8 mouse cellular contexts compared by ENCODE assay signal in the genomic region with DNA sequence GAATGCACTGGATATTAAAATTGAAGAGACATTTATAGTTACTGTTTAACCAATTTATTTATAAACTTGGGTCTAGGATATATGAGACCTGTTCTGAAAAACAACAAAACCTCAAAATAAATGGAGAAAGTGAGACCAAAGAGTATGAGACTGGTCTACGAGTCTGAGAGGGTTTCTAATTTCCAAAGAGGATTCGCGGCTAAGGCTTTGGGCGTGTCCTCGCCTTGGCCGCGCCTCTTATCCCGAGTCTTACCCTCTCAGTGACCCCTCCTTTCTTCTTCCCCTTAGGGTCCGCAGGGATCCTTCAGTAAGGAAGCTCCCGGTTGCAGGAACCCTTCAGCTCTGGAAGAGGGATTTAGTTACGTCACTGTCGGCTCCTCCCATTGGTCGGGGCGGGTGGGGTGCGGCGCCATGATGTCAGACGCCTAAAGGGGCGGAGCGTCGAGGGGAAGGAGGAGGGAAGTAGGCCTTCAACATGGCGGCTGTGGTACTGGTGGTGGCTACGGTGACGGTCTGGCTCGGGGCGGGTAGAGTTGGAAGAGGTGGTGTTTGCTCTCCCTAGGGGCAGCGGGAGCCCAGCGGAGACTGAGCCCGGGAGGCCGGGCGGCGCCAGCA. TPM values are rescaled to one million over a fixed set of nuclear protein-coding genes. Genes with fewer than 3 reads are reported as not detected.
DNase-seq lines count a peak whose midpoint lies in the region; ATAC-seq lines count a peak whose summit lies in the region.

Ubap1 (plus strand) TSS at position 413 of the 615 bp plus-strand sequence.

- H3K9me3 ChIP-seq in heart, embryonic 13.5 days: no peaks in the 10 kb centered on the region
- H3K9me3 ChIP-seq in liver, embryonic 12.5 days (replicated peaks): no peaks in the 10 kb centered on the region
- no peaks in the 10 kb centered on the region for H3K9me3 ChIP-seq in stomach, embryonic 15.5 days

- peak within 1 kb of the TSS; percentile 91 for H3K27ac ChIP-seq in brown adipose tissue, adult 24 weeks (replicated peaks; ENCODE audit: low read depth, low read length)
- H3K27ac ChIP-seq in heart, embryonic 13.5 days (replicated peaks): peak within 1 kb of the TSS; percentile 92
- peak within 1 kb of the TSS; percentile 88 for H3K27ac ChIP-seq in liver, embryonic 12.5 days
- peak within 1 kb of the TSS; percentile 97 for H3K27ac ChIP-seq in stomach, embryonic 15.5 days

- peaks cover 22% of the 10 kb centered on the region for H3K36me3 ChIP-seq in heart, embryonic 13.5 days
- peaks cover 8% of the 10 kb centered on the region for H3K36me3 ChIP-seq in liver, embryonic 12.5 days
- H3K36me3 ChIP-seq in stomach, embryonic 15.5 days: peaks cover 3% of the 10 kb centered on the region; the same call in 1 of the 2 replicates

- no peaks in the 10 kb centered on the region for H3K27me3 ChIP-seq in heart, embryonic 13.5 days (replicated peaks)
- no peaks in the 10 kb centered on the region for H3K27me3 ChIP-seq in liver, embryonic 12.5 days (replicated peaks)
- no peaks in the 10 kb centered on the region for H3K27me3 ChIP-seq in stomach, embryonic 15.5 days (replicated peaks)

- H3K4me3 ChIP-seq in brown adipose tissue, adult 24 weeks (ENCODE audit: insufficient read depth, low read depth, low read length): peak within 1 kb of the TSS; percentile 80
- H3K4me3 ChIP-seq in heart, embryonic 13.5 days: peak within 1 kb of the TSS; percentile 75
- peak within 1 kb of the TSS; percentile 91 for H3K4me3 ChIP-seq in liver, embryonic 12.5 days
- H3K4me3 ChIP-seq in stomach, embryonic 15.5 days (replicated peaks): peak within 1 kb of the TSS; percentile 79

- H3K4me2 ChIP-seq in heart, embryonic 13.5 days: peak within 1 kb of the TSS; percentile 84
- H3K4me2 ChIP-seq in liver, embryonic 12.5 days: peak within 1 kb of the TSS; percentile 82
- H3K4me2 ChIP-seq in stomach, embryonic 15.5 days: peak within 1 kb of the TSS; percentile 66

- peak; percentile 96 for DNase-seq in CD4-positive, CD25-positive, alpha-beta regulatory T cell, adult 2 months (ENCODE audit: low read depth, low spot score)
- peak; percentile 88 for DNase-seq in fat pad, adult 2 months (ENCODE audit: extremely low read depth, low read depth, low spot score)
- DNase-seq in kidney, postnatal 10 days: peak; percentile 97
- peak; percentile 83 to 88 for DNase-seq in natural killer cell, adult 2 months (ENCODE audit: low spot score in 2 of 2)

- H3K4me1 ChIP-seq in brown adipose tissue, adult 24 weeks (ENCODE audit: control insufficient read depth, insufficient read depth, insufficient read length, low read length): peaks cover 3% of the 10 kb centered on the region; the same call in 1 of the 2 replicates
- peaks cover 20% of the 10 kb centered on the region for H3K4me1 ChIP-seq in heart, embryonic 13.5 days
- peaks cover 44% of the 10 kb centered on the region for H3K4me1 ChIP-seq in liver, embryonic 12.5 days
- peaks cover 14% of the 10 kb centered on the region; the same call in 1 of the 2 replicates for H3K4me1 ChIP-seq in stomach, embryonic 15.5 days

- peak; percentile 94 for ATAC-seq in heart, embryonic 13.5 days (ENCODE audit: extremely low read depth, insufficient number of reproducible peaks, low FRiP score, low TSS enrichment)
- peak; percentile 91 for ATAC-seq in liver, embryonic 12.5 days
- peak; percentile 96 for ATAC-seq in stomach, embryonic 15.5 days (ENCODE audit: insufficient read depth, low FRiP score, low read depth)

- under 1% methylated on average over 31 of the region's 31 CpGs for WGBS in heart, embryonic 13.5 days
- WGBS in liver, embryonic 12.5 days (ENCODE audit: insufficient replicate concordance): under 1% methylated on average over 30 of the region's 31 CpGs
- WGBS in stomach, embryonic 15.5 days: under 1% methylated on average over 31 of the region's 31 CpGs

- peak within 1 kb of the TSS; percentile 93 for H3K9ac ChIP-seq in heart, embryonic 13.5 days
- peak within 1 kb of the TSS; percentile 96 for H3K9ac ChIP-seq in liver, embryonic 12.5 days
- peak within 1 kb of the TSS; percentile 67 for H3K9ac ChIP-seq in stomach, embryonic 15.5 days

RNA-seq across cellular contexts. Expression of gene Ubap1, which starts in this region (rescaled TPM):
- polyA plus RNA-seq in brown adipose tissue, adult 24 weeks (2012; ENCODE audit: insufficient read depth, insufficient read length, missing spikeins): 52.4 and 56.3 TPM in 2 replicates
- 40.1 and 46.2 TPM in 2 replicates for polyA plus RNA-seq in heart, embryonic 13.5 days (2015; fragmentation: Nextera tagmentation; extraction: Ambion mirVana)
- polyA plus RNA-seq in liver, embryonic 12.5 days (2016; fragmentation: Nextera tagmentation; extraction: Ambion mirVana): 28.3 and 28.5 TPM in 2 replicates
- 48.9 and 49.5 TPM in 2 replicates for polyA plus RNA-seq in stomach, embryonic 15.5 days (2015; fragmentation: Nextera tagmentation; extraction: Ambion mirVana)

Comparison
In these comparisons a context has a peak if more than half of its experiments do, and no peak if none do; other contexts are left out.
1. Peak in every context shown above with its lines: DNase-seq, ATAC-seq, H3K4me3 ChIP-seq and H3K27ac ChIP-seq.